Mouse (Mus musculus): ENCODE measurements around the gene Olfr76. TPM values are rescaled to one million over a fixed set of nuclear protein-coding genes. Genes with fewer than 3 reads are reported as not detected.
A peak's percentile ranks its signal among the peaks of the same experiment; 100 is the strongest.
"Not testable (repeated sequence)": the region's sequence is repeated elsewhere in the genome, so short reads cannot be mapped to it uniquely, and the experiment has no call there.

Olfr76 gene
- total RNA-seq (2021), result not detected
- long read RNA-seq, result 0 reads

DNA sequence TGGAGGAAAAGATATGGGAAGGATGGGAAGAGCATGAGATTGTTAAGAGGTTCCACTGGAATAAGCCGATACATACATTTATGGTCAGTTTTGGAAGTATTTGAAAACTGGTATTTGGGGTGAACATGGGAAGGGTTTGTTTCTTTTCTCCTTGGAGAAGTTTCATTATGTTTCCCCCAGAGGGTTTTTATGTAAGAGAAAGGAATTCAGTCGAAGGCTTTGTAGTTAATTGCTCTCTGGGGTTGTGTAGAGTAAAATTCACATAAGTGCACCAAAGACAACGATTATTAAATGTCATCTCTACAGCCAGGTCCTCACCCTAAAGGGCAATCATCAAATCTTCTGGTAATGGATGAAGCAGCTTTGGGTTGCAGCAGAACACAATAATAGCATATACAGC, at the start of gene Olfr76:
Gene Olfr76 (minus strand): TSS at position 101 of the 400 bp plus-strand sequence.
- DNase-seq (ENCODE audit: low spot score in 2 of 2), result no peak

DNA sequence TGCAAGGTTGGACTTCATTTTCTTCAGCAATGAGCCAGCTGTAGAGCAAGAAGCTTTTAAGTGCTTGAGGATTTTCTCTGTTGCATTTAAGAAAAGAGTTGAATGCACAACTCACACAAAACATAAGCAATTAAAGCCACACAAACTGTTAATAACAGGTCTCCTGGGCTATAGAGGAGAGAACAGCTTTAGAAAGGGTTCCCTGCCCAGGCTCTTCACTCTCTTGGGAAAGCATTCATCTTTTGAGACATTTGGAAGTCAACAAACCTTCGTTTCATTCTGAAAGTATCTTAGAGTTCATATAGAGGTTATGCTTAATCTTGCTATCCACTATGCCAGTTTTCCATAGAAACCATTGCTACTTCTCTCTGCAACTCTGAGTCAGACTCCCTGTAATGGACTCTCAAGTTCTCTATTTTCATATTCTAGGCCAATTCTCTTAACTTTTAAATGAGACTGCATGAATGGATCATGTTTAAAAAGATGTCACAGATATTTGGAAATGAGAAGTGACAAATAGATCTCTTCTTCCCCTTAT, 47.1 kb upstream of the Olfr76 start, which contains the start of gene Olfr1555-ps1:
Gene Olfr1555-ps1 (minus strand): TSS at position 51 of the 538 bp plus-strand sequence.
- DNase-seq (ENCODE audit: low spot score in 2 of 2), result not testable (repeated sequence)

DNA sequence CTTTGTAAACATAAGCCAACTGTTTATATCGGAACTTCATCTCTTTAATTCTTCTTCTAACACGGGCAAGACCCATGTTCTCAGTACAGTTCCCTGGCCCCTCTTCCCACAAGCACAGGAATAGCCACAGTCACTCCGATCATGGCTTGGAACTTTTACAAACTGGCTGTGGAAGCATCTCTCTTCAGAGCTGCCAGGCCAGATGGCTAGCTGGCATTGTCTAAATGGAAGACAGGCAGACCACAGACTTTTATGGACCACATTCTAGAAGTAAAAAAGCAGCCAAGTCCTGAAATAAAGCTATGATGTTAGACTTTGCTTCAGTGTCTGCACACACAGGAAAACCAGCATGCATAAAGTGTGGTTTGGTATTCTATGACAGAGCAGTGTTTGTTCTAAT, 22.4 kb upstream of the Olfr76 start:
- DNase-seq (ENCODE audit: low spot score in 2 of 2), result peak; percentile 19 to 38

DNA sequence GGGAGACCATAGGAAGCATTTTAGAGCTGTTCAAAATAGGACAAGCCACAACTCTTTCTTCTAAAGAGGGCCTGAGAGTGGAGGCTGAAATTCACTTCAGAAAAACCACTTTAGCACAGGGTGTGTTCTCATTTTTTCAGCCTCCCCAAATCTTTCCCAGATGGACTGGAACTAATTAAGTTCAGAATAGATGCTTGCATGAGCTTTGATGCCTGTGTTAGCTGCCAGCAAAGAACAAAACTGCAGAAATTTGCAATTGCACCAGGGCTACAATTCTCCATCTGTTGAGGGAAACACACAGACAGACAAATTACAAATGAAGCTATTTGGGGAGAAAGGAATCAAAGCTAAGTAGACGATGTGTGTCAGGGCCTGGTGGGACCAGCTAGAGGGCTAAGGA, 20.4 kb upstream of the Olfr76 start:
- peak; percentile 22 to 42 for DNase-seq (ENCODE audit: low spot score in 2 of 2)

DNA sequence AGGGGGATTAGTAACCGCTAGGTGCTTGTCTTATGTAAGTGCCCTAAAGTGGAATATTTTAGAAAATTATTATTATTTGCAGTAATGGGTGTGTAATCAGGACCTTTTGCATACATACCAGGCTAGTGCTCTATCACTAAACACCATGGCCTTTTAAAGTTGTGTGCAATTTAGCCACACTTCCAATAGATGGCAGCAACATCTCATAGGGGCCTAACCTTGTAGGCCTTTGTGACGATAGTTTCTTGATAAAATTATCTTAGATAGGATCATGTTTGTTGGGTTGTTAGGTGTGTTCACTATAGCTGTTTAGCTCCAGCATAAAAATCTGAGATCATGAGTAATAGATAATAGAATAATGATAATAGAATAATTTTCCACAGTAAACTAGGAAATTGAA, 11.3 kb upstream of the Olfr76 start:
- DNase-seq (ENCODE audit: low spot score in 2 of 2), result peak; percentile 32 to 50

DNA sequence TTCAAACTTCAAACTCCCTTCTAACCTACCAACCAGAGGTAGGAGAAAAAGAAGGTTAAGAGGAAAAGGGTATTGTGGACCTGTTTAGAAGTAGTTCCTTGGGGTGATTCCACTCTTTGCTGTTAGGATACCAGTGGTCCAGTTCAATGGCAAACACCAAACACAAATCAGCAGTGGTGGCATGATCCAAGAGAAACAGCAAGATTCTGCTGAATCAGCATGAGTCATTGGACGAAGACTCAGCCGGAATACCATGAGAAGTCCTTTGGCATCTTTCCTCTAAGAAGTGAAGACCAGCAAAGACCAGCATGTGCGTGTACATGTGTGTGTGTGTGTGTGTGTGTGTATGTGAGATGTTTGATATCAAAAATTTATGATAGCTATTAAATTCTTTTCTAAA, 6.5 kb downstream of the Olfr76 start:
- DNase-seq (ENCODE audit: low spot score in 2 of 2), result no peak

DNA sequence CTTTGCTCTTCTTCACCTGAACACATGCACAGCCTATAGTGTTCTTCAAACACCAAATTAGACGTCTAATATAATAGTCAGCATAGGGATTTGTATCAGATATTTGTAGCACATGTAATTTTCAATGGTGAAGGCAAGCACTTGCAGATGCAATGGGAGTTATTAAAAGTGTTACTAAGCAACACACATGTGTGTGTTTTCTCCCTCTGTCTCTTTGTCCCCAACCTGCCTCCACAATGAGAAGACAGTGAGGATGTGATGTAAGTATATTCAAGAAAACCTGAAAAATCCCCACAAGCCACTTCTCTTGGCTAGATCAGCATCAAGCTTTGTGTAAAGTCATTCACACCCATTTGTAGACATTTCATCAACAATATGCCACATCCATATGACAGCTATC, 7.2 kb downstream of the Olfr76 start, which contains the start of gene Olfr1428:
Gene Olfr1428 (minus strand): TSS at position 101 of the 400 bp plus-strand sequence.
- DNase-seq (ENCODE audit: low spot score in 2 of 2), result no peak

DNA sequence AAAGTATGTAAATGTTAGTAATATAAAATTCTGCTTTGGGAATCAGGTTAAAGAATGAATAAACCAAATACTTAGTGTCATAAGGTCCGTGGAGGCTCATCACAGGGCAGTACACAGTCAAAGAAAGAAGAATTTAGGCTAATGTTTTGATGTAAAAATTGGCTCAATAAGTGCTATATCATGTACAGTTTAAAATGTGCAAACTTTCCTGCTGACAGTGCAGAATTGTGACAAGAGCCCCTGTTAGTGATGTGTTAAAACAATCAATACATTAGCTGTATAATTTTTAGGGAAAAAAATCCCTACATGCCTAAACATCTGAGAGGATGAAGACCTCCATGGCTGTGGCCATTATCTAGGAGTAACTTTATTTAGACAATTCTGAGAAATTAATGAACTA, 9.2 kb downstream of the Olfr76 start:
- DNase-seq (ENCODE audit: low spot score in 2 of 2), result no peak

DNA sequence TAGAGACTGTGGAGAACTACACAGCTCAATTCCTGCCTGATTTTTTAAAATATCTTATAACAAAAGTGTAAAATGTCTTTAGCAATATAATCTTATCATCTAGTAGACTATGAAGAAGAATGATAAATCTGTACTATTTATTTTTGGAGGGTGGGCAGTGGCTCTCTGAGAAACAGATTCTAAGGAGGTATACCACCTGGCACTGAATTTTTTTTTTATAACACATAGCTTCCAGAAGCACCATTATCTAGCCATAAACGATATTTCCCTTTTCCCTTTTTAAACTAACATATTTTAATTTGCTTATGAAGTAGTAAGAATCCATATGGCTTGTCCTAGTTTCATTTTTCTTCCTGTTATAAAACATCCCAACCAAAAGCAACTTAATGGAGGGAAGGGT, 18.5 kb downstream of the Olfr76 start:
- DNase-seq (ENCODE audit: low spot score in 2 of 2), result no peak

DNA sequence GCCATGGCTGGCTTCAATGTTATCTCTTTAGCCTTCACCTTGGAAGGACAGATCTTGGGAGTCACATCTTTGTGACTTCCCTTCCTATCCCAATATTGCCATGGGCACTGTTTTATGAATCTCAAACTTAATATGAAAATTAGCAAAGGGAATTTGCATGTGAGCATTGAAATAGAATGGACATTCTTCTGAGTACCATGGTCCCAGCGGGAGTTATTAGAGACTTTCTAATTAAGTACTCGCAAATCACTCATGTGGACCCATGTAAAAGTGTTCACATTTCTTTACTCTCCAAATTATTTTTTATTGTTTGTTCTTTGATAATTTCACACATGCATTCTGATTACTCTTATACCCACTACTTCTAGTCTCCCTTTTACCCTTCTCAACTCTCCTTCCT, 19.8 kb downstream of the Olfr76 start, which contains the start of gene Olfr1427:
Gene Olfr1427 (minus strand): TSS at position 101 of the 400 bp plus-strand sequence.
- DNase-seq (ENCODE audit: low spot score in 2 of 2), result no peak

DNA sequence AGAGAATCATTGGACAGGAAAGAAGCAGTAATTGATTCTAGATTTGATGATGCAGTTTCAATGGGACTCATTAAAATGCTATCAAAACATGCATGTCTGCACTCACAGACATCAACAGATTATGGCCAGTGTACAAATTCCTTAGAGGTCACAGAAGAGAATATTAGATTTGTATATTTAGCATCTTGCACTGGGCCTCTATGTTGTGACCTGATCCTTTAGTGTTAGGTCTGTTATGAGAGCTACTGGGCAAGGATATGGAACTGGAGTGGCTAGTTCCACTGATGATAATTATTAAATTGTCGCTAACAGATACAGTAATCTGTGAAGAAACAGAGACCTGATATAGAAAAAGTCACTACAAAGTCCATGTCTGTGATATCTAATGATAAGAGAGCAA, 31.1 kb downstream of the Olfr76 start, which contains the start of gene Olfr1426:
Gene Olfr1426 (minus strand): TSS at position 101 of the 400 bp plus-strand sequence.
- no peak for DNase-seq (ENCODE audit: low spot score in 2 of 2)

DNA sequence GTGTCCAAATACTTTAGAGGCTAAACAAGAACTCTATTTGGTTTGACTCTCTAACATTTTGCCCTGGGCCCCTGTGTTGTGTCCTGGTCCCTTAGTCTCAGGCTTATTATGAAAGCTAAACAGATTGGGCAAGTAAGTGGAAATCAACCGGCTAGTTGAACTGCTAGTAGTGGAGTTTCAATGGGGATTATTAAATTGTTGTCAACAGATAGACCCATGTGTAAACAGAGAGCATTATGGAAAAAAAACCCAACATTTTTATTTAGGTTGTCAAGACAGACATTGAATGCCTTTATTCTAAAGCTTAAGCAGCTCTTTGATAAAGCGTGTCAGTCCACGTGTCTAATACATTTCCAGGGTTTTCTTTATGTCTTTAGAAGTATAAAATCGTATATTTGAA, 45.4 kb downstream of the Olfr76 start, which contains the start of gene Olfr1425:
Gene Olfr1425 (minus strand): TSS at position 101 of the 400 bp plus-strand sequence.
- not testable (repeated sequence) for DNase-seq (ENCODE audit: low spot score in 2 of 2)

DNA sequence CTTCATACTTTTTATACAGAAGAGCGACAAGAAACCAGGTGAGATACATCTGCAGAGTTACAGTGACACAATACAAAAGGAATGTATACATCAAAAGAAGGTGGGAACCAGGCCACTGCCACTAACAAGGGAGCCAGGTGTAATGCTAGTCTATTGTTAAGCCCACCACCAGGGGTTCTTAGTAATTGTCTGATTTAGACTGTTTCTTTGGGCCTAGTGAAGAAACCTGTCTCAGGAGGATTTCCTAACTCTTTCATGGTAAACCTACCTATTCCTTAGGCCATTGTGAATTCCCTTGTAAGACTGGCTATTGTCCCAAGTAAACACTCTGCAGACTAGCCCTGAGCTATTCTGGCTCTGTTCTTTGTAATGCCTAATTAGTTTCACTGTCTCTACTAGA, 53.5 kb downstream of the Olfr76 start:
- DNase-seq (ENCODE audit: low spot score in 2 of 2), result not testable (repeated sequence)

Other genes with a start within 250 kb of the Olfr76 start
- not detected for gene Olfr1419, start 248.1 kb downstream of the Olfr76 start, total RNA-seq (2021)
- not detected for gene Olfr1420, start 236.6 kb downstream of the Olfr76 start, total RNA-seq (2021)
- gene Patl1, start 210.8 kb downstream of the Olfr76 start, total RNA-seq (2021), result 10 to 100 TPM; 20.3 to 22.3 TPM
- gene Osbp, start 157.3 kb downstream of the Olfr76 start, total RNA-seq (2021), result 10 to 100 TPM; 54.2 to 56.3 TPM
- not detected for gene Olfr1423, start 81.9 kb downstream of the Olfr76 start, total RNA-seq (2021)
- gene Olfr1424, start 60.5 kb downstream of the Olfr76 start, total RNA-seq (2021), result not detected
- gene Olfr1425, start 45.5 kb downstream of the Olfr76 start, total RNA-seq (2021), result not detected
- not detected for gene Olfr1426, start 31.2 kb downstream of the Olfr76 start, total RNA-seq (2021)
- not detected for gene Olfr1427, start 19.9 kb downstream of the Olfr76 start, total RNA-seq (2021)
- gene Olfr1428, start 7.3 kb downstream of the Olfr76 start, total RNA-seq (2021), result not detected
- gene Olfr1555-ps1, start 46.9 kb upstream of the Olfr76 start, total RNA-seq (2021), result not detected
- not detected for gene Olfr1431, start 77.4 kb upstream of the Olfr76 start, total RNA-seq (2021)
- not detected for gene Olfr1432, start 109.4 kb upstream of the Olfr76 start, total RNA-seq (2021)
- gene Olfr262, start 118.5 kb upstream of the Olfr76 start, total RNA-seq (2021), result not detected
- not detected for gene Olfr235, start 137.8 kb upstream of the Olfr76 start, total RNA-seq (2021)
- not detected for gene Olfr1434, start 156.7 kb upstream of the Olfr76 start, total RNA-seq (2021)
- gene Olfr1436, start 175.9 kb upstream of the Olfr76 start, total RNA-seq (2021), result not detected
- gene Olfr1437, start 201.9 kb upstream of the Olfr76 start, total RNA-seq (2021), result not detected
- gene Olfr1438-ps1, start 212.7 kb upstream of the Olfr76 start, total RNA-seq (2021), result not detected